Mouse (Mus musculus): ENCODE data around the gene Odf3b.

Odf3b gene

GRCm38 (mm10) chr15:89378831-89379401 lies at the start of gene Odf3b:
Gene Odf3b, minus strand, starts transcription at chr15:89379282.
- no peak for DNase-seq (ENCODE audit: low read depth, low spot score)

DNA sequence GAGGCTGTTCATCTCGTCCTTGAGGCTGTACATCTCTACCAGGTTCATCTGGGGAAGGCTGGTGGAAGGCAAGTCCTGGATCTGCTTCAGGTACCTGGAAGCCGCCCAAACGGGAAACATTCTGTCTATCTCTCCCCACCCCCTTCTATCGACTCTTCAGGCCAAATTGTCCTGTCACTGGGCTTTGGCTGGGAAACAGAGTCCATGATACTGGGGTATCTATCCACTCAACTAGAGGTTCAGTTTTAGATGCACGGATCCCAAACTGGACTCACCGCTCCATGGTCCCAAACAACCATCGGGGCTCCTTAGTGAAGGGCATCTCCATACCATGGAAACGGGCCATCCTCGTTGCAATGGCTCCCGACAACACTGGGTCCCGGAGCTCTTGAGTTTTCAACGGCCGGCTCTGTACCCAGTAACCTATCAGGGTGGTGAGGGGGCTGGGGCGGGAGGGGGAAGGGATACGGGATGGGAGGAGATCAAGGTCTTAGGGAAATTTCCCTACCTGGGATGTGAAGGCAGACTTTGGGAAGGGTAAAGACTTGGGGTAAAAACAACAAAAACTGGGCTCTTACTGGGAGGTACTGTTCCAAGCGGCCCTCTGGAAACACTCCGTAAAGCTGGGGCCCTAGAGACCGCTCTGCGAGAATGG lies 49.2 kb upstream of the Odf3b start:
- DNase-seq (ENCODE audit: low read depth, low spot score), result no peak

DNA sequence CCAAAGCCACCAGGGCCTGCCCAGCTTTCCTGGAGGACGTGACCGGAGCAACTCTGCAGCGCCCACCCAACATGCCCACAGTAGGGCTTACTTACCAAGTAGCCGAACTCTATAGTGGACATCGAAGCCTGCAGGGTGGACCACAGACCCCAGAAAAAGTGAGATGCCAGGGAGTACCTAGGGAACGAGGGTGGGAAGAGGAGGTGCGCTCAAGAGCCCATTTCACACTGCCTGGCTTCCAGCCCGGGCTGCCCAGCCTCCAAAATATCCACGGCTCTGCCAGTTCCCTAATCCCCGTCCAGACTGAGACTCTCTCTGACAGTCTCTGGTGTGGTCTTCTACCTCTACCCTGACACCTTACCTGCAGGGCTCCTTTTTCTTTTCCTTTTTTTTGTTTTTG lies 47.6 kb upstream of the Odf3b start:
- no peak for DNase-seq (ENCODE audit: low read depth, low spot score)

DNA sequence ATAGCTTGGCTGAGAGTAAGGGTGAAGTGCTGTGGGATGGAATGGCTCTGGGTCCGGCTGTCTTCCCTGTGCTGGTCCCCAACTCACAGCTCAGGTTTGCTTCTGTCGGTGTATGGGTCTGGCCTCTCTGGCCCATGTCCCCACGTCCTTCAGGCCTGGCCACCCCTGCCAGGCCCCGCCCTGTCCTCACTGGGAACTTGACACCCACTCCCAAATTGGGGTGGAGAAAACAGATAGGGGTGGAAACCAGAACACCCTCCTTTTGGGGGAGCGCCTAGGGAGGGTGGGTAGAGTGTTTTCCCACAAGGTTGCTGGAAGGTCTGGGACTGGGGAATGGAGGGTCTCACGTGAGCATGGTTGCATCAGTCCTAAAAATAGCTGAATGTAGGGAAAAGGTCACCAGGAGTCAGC lies 46.6 kb upstream of the Odf3b start, which contains the start of gene Cpt1b:
Gene Cpt1b (minus strand): TSS at position 153 of the 411 bp plus-strand sequence.
- no peak for DNase-seq (ENCODE audit: low read depth, low spot score)

DNA sequence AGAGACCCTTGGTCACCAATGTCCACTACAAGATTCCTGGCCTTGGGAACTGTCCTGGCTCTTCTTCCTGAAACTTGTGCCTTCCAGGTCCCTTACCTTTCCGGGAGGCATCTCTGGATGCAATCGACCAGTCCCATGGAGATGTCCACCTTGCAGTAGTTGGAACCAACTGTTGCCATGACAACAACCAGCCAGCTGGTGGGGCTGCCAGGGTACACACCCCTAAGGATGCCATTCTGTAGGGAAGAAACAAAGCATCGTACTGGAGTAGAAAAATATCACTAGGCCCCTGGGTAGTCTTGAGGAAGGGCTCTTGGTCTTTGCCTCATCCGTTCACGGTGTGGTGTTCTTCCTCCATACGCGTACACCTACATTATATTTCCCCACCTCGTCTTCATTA lies 45.5 kb upstream of the Odf3b start:
- DNase-seq (ENCODE audit: low read depth, low spot score), result no peak

- DNase-seq (ENCODE audit: low read depth, low spot score), result no peak
Measured at GRCm38 (mm10) chr15:89421938-89422337, 42.9 kb upstream of the Odf3b start.

- DNase-seq (ENCODE audit: low read depth, low spot score), result no peak
Measured at GRCm38 (mm10) chr15:89415282-89415681, 36.2 kb upstream of the Odf3b start.

GRCm38 (mm10) chr15:89410118-89410517 lies 31.0 kb upstream of the Odf3b start, which contains the start of gene Syce3:
Gene Syce3, minus strand, starts transcription at chr15:89410503.
- DNase-seq (ENCODE audit: low read depth, low spot score), result no peak

DNA sequence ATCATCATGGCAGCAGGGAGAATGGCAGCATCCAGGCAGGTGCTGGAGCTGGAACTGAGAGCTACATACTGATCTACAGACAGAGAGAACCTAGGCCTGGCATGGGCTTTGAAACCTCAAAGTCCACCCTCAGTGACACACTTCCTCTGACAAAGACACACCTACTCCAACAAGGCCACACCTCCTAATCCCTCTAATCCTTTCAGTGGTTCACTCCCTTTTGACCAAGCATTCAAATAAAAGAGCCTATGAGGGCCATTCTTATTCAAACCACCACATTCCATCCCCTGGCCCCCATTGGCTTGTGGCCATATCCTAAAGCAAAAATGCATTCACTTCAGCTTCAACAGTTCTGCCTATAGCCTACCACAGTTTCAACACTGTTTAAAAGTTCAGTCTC lies 27.6 kb upstream of the Odf3b start:
- no peak for DNase-seq (ENCODE audit: low read depth, low spot score)

DNA sequence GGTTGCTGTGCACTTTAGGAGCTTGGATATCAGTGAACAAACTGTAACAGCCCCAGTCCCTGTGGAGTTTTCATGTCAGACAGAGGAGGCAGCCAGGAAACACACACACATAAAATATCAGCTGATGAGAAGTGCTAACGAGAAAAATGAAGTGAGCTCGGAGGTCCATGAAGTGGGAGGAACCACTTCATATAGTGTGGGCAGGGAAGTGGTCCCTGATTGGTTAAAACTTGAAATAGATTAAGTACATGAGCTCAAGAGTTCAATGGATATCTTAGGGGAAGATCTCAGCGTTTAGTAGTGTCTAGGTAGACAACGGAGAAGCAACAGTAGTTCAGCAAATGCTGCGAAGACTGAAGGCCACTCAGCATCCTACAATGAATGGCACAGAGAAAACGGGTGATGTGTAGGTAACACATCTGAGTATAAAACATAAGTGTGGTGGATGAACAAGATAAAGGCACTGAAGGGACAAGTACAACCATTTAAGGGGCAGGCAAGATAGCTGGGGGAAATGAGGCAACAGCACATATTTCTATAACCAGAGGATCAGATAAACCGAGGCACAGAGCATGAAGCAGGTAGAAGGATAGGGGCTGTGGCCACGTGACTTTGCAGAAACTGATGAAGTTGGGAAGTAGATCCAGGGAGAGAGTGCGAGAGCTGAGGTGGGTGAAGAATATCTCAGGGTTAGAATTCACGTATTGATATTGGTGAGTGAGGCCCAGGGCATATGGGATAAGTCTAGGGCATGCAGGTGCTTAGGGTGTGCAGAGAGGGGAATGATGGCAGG lies 25.9 kb upstream of the Odf3b start:
- no peak for DNase-seq (ENCODE audit: low read depth, low spot score)

DNA sequence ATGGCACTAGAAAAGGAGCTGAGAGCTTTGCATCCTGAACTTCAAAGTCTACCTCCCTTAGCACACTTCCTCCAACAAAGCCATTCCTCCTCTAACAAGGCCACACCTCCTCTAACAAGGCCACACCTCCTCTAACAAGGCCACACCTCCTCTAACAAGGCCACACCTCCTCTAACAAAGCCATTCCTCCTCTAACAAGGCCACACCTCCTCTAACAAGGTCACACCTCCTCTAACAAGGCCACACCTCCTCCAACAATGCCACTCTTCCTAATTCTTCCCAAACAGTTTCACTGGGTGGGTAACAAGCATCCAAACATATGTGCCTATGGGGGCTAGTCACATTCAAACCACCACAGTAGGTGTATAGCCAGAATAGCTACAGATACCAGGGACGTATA lies 23.4 kb upstream of the Odf3b start:
- DNase-seq (ENCODE audit: low read depth, low spot score), result no peak

- no peak for DNase-seq (ENCODE audit: low read depth, low spot score)
Measured at GRCm38 (mm10) chr15:89399716-89400115, 20.6 kb upstream of the Odf3b start.

DNA sequence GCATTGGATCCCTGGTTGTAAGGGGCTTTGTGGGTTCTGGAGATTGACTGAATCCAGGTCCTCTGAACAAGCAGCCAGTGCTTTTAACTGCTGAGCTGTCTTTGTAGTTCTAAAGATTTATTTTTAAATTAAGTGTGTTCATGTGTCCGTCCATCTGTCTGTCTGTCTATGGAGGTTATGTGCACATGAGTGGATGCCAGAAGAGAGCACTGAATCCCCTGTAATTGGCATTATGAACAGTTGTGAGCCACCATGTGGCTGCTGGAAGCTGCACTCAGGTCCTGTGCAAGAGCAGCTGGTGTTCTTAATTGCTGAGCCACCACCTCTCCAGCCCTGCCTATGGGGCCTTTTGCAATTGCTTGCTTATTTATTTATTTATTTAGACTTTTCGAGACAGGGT lies 19.1 kb upstream of the Odf3b start:
- no peak for DNase-seq (ENCODE audit: low read depth, low spot score)

GRCm38 (mm10) chr15:89396883-89397282 lies 17.8 kb upstream of the Odf3b start:
- no peak for DNase-seq (ENCODE audit: low read depth, low spot score)

DNA sequence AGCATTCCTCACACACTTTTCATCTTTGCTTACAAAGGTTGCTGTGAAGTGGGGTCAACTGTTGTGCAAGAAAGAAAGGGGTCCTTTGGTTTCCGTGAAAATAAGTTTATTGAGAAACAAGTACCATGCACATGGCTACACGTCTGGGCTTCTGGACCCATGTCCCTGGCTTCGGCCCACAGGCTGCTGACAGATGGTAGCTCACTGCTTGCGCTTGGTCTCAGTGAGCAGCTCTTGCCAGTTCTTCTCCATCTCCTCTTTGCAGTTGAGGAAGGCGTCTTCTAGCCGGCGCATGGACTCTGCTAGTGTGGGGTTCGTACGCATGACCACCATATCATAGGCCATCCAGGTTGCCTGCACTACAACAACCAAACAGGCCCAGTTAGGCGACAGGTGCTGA lies 11.0 kb upstream of the Odf3b start:
- DNase-seq (ENCODE audit: low read depth, low spot score), result no peak

DNA sequence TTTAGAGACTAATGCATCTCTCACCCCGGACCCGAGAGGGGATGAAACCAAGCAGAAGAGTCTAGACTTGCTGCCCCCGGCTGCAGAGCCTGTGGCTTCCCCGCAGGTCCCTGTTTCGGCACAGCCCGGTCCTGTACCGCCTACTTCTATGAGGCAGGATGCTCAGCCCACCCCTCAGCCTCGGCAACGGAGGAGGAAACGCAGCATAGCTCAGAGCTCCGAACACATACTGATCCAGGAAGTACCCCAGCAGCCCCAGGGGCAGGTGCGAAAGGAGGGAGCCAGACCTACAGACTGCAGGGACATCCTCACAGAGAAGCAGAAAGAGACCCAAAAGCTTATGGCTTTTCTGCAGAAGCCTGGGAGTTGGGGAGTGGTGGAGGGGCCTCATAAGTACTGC lies 8.0 kb upstream of the Odf3b start:
- DNase-seq (ENCODE audit: low read depth, low spot score), result no peak

GRCm38 (mm10) chr15:89384617-89385016 lies 5.5 kb upstream of the Odf3b start, which contains the start of gene Klhdc7b:
Gene Klhdc7b, plus strand, starts transcription at chr15:89384917.
- no peak for DNase-seq (ENCODE audit: low read depth, low spot score)

DNA sequence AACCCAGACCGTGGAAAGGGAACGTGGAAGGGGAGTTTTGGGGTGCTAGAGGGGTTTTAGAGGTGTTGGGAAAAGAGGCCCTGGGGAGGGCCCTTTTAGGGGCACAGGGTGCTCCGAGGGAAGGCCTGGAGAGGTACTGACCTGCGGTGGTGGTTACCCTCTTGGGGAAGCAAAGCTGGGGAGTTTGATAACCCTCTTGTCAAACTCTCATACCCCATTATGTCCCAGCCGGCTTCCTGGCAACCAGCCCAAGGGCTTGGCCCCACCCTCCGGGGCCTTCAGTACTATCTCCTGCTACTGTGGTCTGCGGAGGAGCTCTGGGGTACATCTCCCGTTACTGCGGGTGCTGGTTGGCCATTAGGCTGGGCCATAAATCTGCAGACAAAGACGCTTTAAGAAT lies 347 bp upstream of the Odf3b start:
- DNase-seq (ENCODE audit: low read depth, low spot score), result no peak

- DNase-seq (ENCODE audit: low read depth, low spot score), result no peak
Measured at GRCm38 (mm10) chr15:89377938-89378828, 899 bp downstream of the Odf3b start.

DNA sequence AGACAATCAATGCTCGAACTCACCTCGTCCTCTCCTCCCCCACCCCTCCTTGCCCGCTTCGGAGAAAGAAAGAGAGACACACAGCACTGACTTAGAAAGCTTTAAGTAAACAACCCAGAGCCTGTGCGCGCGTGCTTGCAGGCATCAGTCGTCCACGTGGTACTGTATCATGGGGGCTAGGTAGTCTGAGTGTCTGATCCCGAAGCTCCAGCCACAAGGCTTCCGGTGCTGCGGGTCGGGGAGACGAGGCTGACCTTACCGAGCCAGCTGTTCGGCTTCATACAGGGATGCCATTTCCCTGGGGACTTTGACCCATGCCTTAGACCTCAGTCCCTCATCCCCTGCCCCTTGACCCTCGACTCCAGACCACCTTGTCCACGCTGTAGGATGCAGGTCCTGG lies 1.7 kb downstream of the Odf3b start:
- no peak for DNase-seq (ENCODE audit: low read depth, low spot score)

- no peak for DNase-seq (ENCODE audit: low read depth, low spot score)
Measured at GRCm38 (mm10) chr15:89376957-89377356, 2.1 kb downstream of the Odf3b start, which contains the start of gene Tymp. Gene Tymp, minus strand, starts transcription at chr15:89377039.

- DNase-seq (ENCODE audit: low read depth, low spot score), result no peak
Measured at GRCm38 (mm10) chr15:89376040-89376439, 3.0 kb downstream of the Odf3b start.

Measured in c-Kit-negative CD71-positive TER-119-positive erythroid progenitor cells, embryonic 14.5 days (primary cell).